Mouse (Mus musculus) spleen, adult 18-20 months (tissue): Measurements from ENCODE around the gene Gli1.
A peak's percentile ranks its signal among the peaks of the same experiment; 100 is the strongest.
"Not testable (repeated sequence)": the region's sequence is repeated elsewhere in the genome, so short reads cannot be mapped to it uniquely, and the experiment has no call there.

Experiments used
- DNase-seq, 2 experiments: peaks; one replicate each; pipeline ENCODE4 v3.0.0; 2022; ENCODE audit warnings: mixed read lengths in 2 of 2

Gene Gli1

GRCm38 (mm10) chr10:127321621-127322020, 20.2 kb downstream of the Gli1 start, which contains the start of gene Arhgap9:
TSS of gene Arhgap9 (plus strand) at chr10:127321964.
- DNase-seq, result peak in 1 of 2 experiments; percentile 35

GRCm38 (mm10) chr10:127319969-127320368, 21.8 kb downstream of the Gli1 start:
- no peak for DNase-seq

- DNase-seq, result no peak
Observed at GRCm38 (mm10) chr10:127318009-127318408, 23.8 kb downstream of the Gli1 start.

GRCm38 (mm10) chr10:127317277-127317676, 24.5 kb downstream of the Gli1 start:
- DNase-seq, result no peak

- not testable (repeated sequence) for DNase-seq
Observed at GRCm38 (mm10) chr10:127314950-127315349, 26.8 kb downstream of the Gli1 start.

- DNase-seq, result not testable (repeated sequence)
Observed at GRCm38 (mm10) chr10:127313516-127313915, 28.3 kb downstream of the Gli1 start.

GRCm38 (mm10) chr10:127312858-127313257, 28.9 kb downstream of the Gli1 start:
- no peak for DNase-seq

GRCm38 (mm10) chr10:127312356-127312676, 29.5 kb downstream of the Gli1 start:
- peak; percentile 56 to 76 for DNase-seq

GRCm38 (mm10) chr10:127311476-127312355, 30.1 kb downstream of the Gli1 start, which contains the start of gene Mars:
TSS of gene Mars (minus strand) at chr10:127311786.
- DNase-seq, result peak; percentile 83 to 84

- no peak for DNase-seq
Observed at GRCm38 (mm10) chr10:127310523-127311475, 31.0 kb downstream of the Gli1 start.

- DNase-seq, result not testable (repeated sequence)
Observed at GRCm38 (mm10) chr10:127309167-127309566, 32.6 kb downstream of the Gli1 start.

- DNase-seq, result no peak
Observed at GRCm38 (mm10) chr10:127303136-127303535, 38.6 kb downstream of the Gli1 start.

GRCm38 (mm10) chr10:127300361-127300760, 41.4 kb downstream of the Gli1 start:
- no peak for DNase-seq

GRCm38 (mm10) chr10:127297015-127297871, 44.5 kb downstream of the Gli1 start:
- DNase-seq, result no peak

- DNase-seq, result no peak
Observed at GRCm38 (mm10) chr10:127295986-127296794, 45.6 kb downstream of the Gli1 start.

GRCm38 (mm10) chr10:127294895-127295510, 46.8 kb downstream of the Gli1 start:
- no peak for DNase-seq

- DNase-seq, result no peak
Observed at GRCm38 (mm10) chr10:127293590-127294113, 48.1 kb downstream of the Gli1 start.

- DNase-seq, result no peak
Observed at GRCm38 (mm10) chr10:127292987-127293538, 48.7 kb downstream of the Gli1 start.

GRCm38 (mm10) chr10:127291881-127292638, 49.7 kb downstream of the Gli1 start:
- DNase-seq, result no peak
